Mouse (Mus musculus) hindbrain, embryonic 13.5 days (tissue): ENCODE data around the gene Myoz1. TPM values are rescaled to one million over a fixed set of nuclear protein-coding genes. Genes with fewer than 3 reads are reported as not detected.
"Not testable (repeated sequence)": the region's sequence is repeated elsewhere in the genome, so short reads cannot be mapped to it uniquely, and the experiment has no call there.

Source experiments
- ATAC-seq: fragments of 200-750 bp; cut with Nextera tagmentation; 2 replicates; pipeline ENCODE4 v1.8.0; 2017; ENCODE audit warnings: moderate TSS enrichment; ENCODE audit not compliant: low FRiP score
- H3K27ac ChIP-seq: fragments of 300-500 bp; sonication (generic); 2 replicates; pipeline ENCODE4 v1.5.1; 2015; ENCODE audit warnings: inconsistent platforms, mild to moderate bottlenecking, moderate library complexity
- H3K27me3 ChIP-seq: fragments of 300-500 bp; sonication (generic); 2 replicates; pipeline ENCODE4 v1.6.1; 2015; ENCODE audit warnings: mild to moderate bottlenecking, inconsistent platforms
- H3K36me3 ChIP-seq: fragments of 300-500 bp; sonication (generic); 2 replicates; pipeline ENCODE4 v1.6.1; 2015; ENCODE audit warnings: mild to moderate bottlenecking, inconsistent platforms
- H3K4me1 ChIP-seq: fragments of 300-500 bp; sonication (generic); replicated peaks from 2 replicates; pipeline ENCODE4 v1.6.1; 2015; ENCODE audit warnings: inconsistent platforms
- H3K4me2 ChIP-seq: fragments of 300-500 bp; sonication (generic); 2 replicates; pipeline ENCODE4 v1.6.1; 2015; ENCODE audit warnings: inconsistent platforms, mild to moderate bottlenecking, moderate library complexity
- H3K4me3 ChIP-seq: fragments of 300-500 bp; sonication (generic); 2 replicates; pipeline ENCODE4 v1.5.1; 2015; ENCODE audit warnings: mild to moderate bottlenecking, inconsistent platforms
- H3K9ac ChIP-seq: fragments of 300-500 bp; sonication (generic); 2 replicates; pipeline ENCODE4 v1.6.1; 2015; ENCODE audit warnings: mild to moderate bottlenecking, inconsistent platforms
- H3K9me3 ChIP-seq: fragments of 300-500 bp; sonication (generic); 2 replicates; pipeline ENCODE4 v1.6.1; 2016; ENCODE audit warnings: inconsistent platforms
- WGBS: fragments of 180-500 bp; shearing (Covaris S2); methylation state at CpG from one replicate; pipeline ENCODE4 v1.1.7; 2015; 5-methylcytosine and 5-hydroxymethylcytosine counted together
- polyA plus RNA-seq: library from polyadenylated mRNA; unstranded; fragments of >200 nt; fragmentation: Nextera tagmentation; extraction: Ambion mirVana; gene quantifications from 2 replicates; pipeline ENCODE4 v1.2.1, GENCODE M21; 2015

Myoz1 gene
- polyA plus RNA-seq, result 0.30 TPM in 1 of 2 replicates, not detected in the other

GRCm38 (mm10) chr14:20656361-20656760 is at the start of gene Myoz1:
TSS of gene Myoz1 (minus strand) at chr14:20656540.
- Histone ChIP-seq H3K9me3 (no peaks in the 10 kb centered on the region), H3K4me2 (no peak within 1 kb of the TSS), H3K4me1 (peaks cover 4% of the 10 kb centered on the region), H3K27me3 (0 out of 2 replicates have a peak, but pooled peaks cover 2% of the 10 kb centered on the region), H3K27ac (no peak within 1 kb of the TSS), H3K36me3 (no peaks in the 10 kb centered on the region), H3K4me3 (no peak within 1 kb of the TSS), H3K9ac (no peak within 1 kb of the TSS)
- no peak for ATAC-seq
- 49% methylated on average over 11 of the region's 11 CpGs for WGBS

- H3K4me3 ChIP-seq, result peak overlapping the region; percentile 77
- H3K9ac ChIP-seq, result peak overlapping the region; percentile 91
- H3K4me1 ChIP-seq, result peaks cover 56% of the 10 kb centered on the region
- 10% methylated on average over 8 of the region's 8 CpGs for WGBS
- not testable (repeated sequence) for H3K9me3 ChIP-seq, H3K27me3 ChIP-seq, ATAC-seq
- H3K36me3 ChIP-seq, result peaks cover 18% of the 10 kb centered on the region
- peak overlapping the region; percentile 67 for H3K4me2 ChIP-seq
- peak overlapping the region; percentile 93 for H3K27ac ChIP-seq
Observed at GRCm38 (mm10) chr14:20703461-20703860, 47.1 kb upstream of the Myoz1 start.

GRCm38 (mm10) chr14:20702741-20703381 is 46.5 kb upstream of the Myoz1 start, which contains the start of gene Chchd1:
TSS of gene Chchd1 (plus strand) at chr14:20703006.
- H3K4me3 ChIP-seq, result peak within 1 kb of the TSS; percentile 77
- under 1% methylated on average over 61 of the region's 61 CpGs for WGBS
- peak; percentile 63 for ATAC-seq
- peaks cover 60% of the 10 kb centered on the region for H3K4me1 ChIP-seq
- no peaks in the 10 kb centered on the region for H3K9me3 ChIP-seq
- H3K27me3 ChIP-seq, result no peaks in the 10 kb centered on the region
- H3K4me2 ChIP-seq, result peak within 1 kb of the TSS; percentile 67
- peak within 1 kb of the TSS; percentile 93 for H3K27ac ChIP-seq
- H3K9ac ChIP-seq, result peak within 1 kb of the TSS; percentile 91
- H3K36me3 ChIP-seq, result peaks cover 18% of the 10 kb centered on the region

- Histone ChIP-seq H3K9me3 (no peaks in the 10 kb centered on the region), H3K4me3 (peak overlapping the region; percentile 77), H3K9ac (peak overlapping the region; percentile 91), H3K4me2 (peak overlapping the region; percentile 67), H3K27me3 (no peaks in the 10 kb centered on the region), H3K4me1 (peaks cover 66% of the 10 kb centered on the region), H3K36me3 (peaks cover 18% of the 10 kb centered on the region), H3K27ac (peak overlapping the region; percentile 93)
- 15% methylated on average over 15 of the region's 15 CpGs for WGBS
- ATAC-seq, result peak; percentile 9
Observed at GRCm38 (mm10) chr14:20702096-20702740, 45.9 kb upstream of the Myoz1 start.

- peak overlapping the region; percentile 67 for H3K4me2 ChIP-seq
- peak overlapping the region; percentile 91 for H3K9ac ChIP-seq
- peaks cover 69% of the 10 kb centered on the region for H3K4me1 ChIP-seq
- H3K27me3 ChIP-seq, result no peaks in the 10 kb centered on the region
- H3K9me3 ChIP-seq, result no peaks in the 10 kb centered on the region
- peaks cover 18% of the 10 kb centered on the region for H3K36me3 ChIP-seq
- no peak overlapping the region for H3K27ac ChIP-seq
- WGBS, result 83% methylated on average over 8 of the region's 8 CpGs
- no peak for ATAC-seq
- H3K4me3 ChIP-seq, result peak overlapping the region; percentile 77
Observed at GRCm38 (mm10) chr14:20701554-20701953, 45.2 kb upstream of the Myoz1 start.

GRCm38 (mm10) chr14:20700362-20700761 is 44.0 kb upstream of the Myoz1 start:
- Histone ChIP-seq H3K36me3 (peaks cover 15% of the 10 kb centered on the region), H3K4me1 (peaks cover 75% of the 10 kb centered on the region), H3K27me3 (no peaks in the 10 kb centered on the region), H3K9ac (no peak overlapping the region), H3K27ac (no peak overlapping the region), H3K4me3 (no peak overlapping the region), H3K9me3 (no peaks in the 10 kb centered on the region), H3K4me2 (no peak overlapping the region)
- WGBS, result 89% methylated on average over 3 of the region's 3 CpGs
- ATAC-seq, result no peak

- H3K4me1 ChIP-seq, result peaks cover 79% of the 10 kb centered on the region
- H3K9me3 ChIP-seq, result no peaks in the 10 kb centered on the region
- H3K36me3 ChIP-seq, result peaks cover 12% of the 10 kb centered on the region
- peak overlapping the region; percentile 60 for H3K9ac ChIP-seq
- 91% methylated on average over 2 of the region's 2 CpGs for WGBS
- H3K4me2 ChIP-seq, result peak overlapping the region; percentile 83
- ATAC-seq, result no peak
- no peaks in the 10 kb centered on the region for H3K27me3 ChIP-seq
- H3K27ac ChIP-seq, result no peak overlapping the region
- peak overlapping the region; percentile 65 for H3K4me3 ChIP-seq
Observed at GRCm38 (mm10) chr14:20698515-20698914, 42.2 kb upstream of the Myoz1 start.

- H3K27ac ChIP-seq, result peak overlapping the region; percentile 13; the same call in 1 of the 2 replicates
- H3K4me3 ChIP-seq, result peak overlapping the region; percentile 65
- no peaks in the 10 kb centered on the region for H3K27me3 ChIP-seq
- H3K4me2 ChIP-seq, result peak overlapping the region; percentile 83
- WGBS, result 0% methylated on average over 1 of the region's 1 CpGs
- H3K9me3 ChIP-seq, result no peaks in the 10 kb centered on the region
- ATAC-seq, result no peak
- H3K36me3 ChIP-seq, result peaks cover 27% of the 10 kb centered on the region
- H3K9ac ChIP-seq, result peak overlapping the region; percentile 86
- H3K4me1 ChIP-seq, result peaks cover 72% of the 10 kb centered on the region
Observed at GRCm38 (mm10) chr14:20696986-20697385, 40.6 kb upstream of the Myoz1 start.

- Histone ChIP-seq H3K4me1 (peaks cover 61% of the 10 kb centered on the region), H3K4me2 (peak overlapping the region; percentile 83), H3K27me3 (no peaks in the 10 kb centered on the region), H3K9me3 (no peaks in the 10 kb centered on the region), H3K9ac (peak overlapping the region; percentile 86), H3K36me3 (peaks cover 38% of the 10 kb centered on the region), H3K27ac (peak overlapping the region; percentile 96), H3K4me3 (peak overlapping the region; percentile 65)
- ATAC-seq, result no peak
- 12% methylated on average over 27 of the region's 27 CpGs for WGBS
Observed at GRCm38 (mm10) chr14:20695761-20696520, 39.6 kb upstream of the Myoz1 start.

GRCm38 (mm10) chr14:20694884-20695760 is 38.8 kb upstream of the Myoz1 start, which contains the start of gene Fut11:
TSS of gene Fut11 (plus strand) at chr14:20694968.
- under 1% methylated on average over 109 of the region's 111 CpGs for WGBS
- Histone ChIP-seq H3K9me3 (no peaks in the 10 kb centered on the region), H3K4me1 (peaks cover 54% of the 10 kb centered on the region), H3K9ac (peak within 1 kb of the TSS; percentile 86), H3K27ac (peak within 1 kb of the TSS; percentile 96), H3K4me3 (peak within 1 kb of the TSS; percentile 65), H3K36me3 (peaks cover 46% of the 10 kb centered on the region), H3K27me3 (no peaks in the 10 kb centered on the region), H3K4me2 (peak within 1 kb of the TSS; percentile 83)
- ATAC-seq, result peak; percentile 94

GRCm38 (mm10) chr14:20694185-20694883 is 38.0 kb upstream of the Myoz1 start:
- H3K9ac ChIP-seq, result peak overlapping the region; percentile 86
- no peaks in the 10 kb centered on the region for H3K9me3 ChIP-seq
- peak overlapping the region; percentile 96 for H3K27ac ChIP-seq
- ATAC-seq, result peak; percentile 41
- H3K27me3 ChIP-seq, result no peaks in the 10 kb centered on the region
- H3K4me1 ChIP-seq, result peaks cover 46% of the 10 kb centered on the region
- peak overlapping the region; percentile 65 for H3K4me3 ChIP-seq
- WGBS, result 44% methylated on average over 13 of the region's 13 CpGs
- peak overlapping the region; percentile 83 for H3K4me2 ChIP-seq
- peaks cover 54% of the 10 kb centered on the region for H3K36me3 ChIP-seq
